Mouse (Mus musculus): ENCODE results near the gene Mif. TPM values are rescaled to one million over a fixed set of nuclear protein-coding genes. Genes with fewer than 3 reads are reported as not detected.
A peak's percentile ranks its signal among the peaks of the same experiment; 100 is the strongest.

The Mif gene
- polyA plus RNA-seq, 1 experiment from 2014 or later = 1,501 TPM

DNA sequence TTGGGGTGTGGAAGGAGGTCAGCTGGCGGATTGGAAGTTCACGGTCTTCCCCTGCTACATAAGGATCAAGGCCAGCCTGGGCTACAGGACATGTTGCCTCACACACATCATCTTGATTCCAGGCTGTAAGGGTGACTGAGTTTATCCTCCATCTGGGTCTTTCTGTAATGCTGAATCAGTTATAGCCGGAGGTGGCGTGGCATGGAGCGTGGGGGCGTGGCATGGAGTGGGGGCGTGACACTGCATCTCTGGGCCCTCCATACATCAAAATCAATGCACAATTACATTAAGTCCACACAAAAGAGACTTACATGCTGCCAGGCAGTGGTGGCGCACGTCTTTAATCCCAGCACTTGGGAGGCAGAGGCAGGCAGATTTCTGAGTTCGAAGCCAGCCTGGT, 20.3 kb upstream of the Mif start:
- DNase-seq (ENCODE audit: low spot score) = no peak
- Histone ChIP-seq H3K9ac (ENCODE audit: low read depth, low read length) (no peak overlapping the region), H3K4me1 (replicated peaks; ENCODE audit: insufficient read depth, low read length) (0 out of 2 replicates have a peak, but pooled peaks cover 4% of the 10 kb centered on the region), H3K4me2 (ENCODE audit: low read length) (no peak overlapping the region), H3K9me3 (replicated peaks; ENCODE audit: low read length) (no peaks in the 10 kb centered on the region), H3K27ac (no peak overlapping the region), H3K36me3 (ENCODE audit: insufficient read depth, low read length) (no peaks in the 10 kb centered on the region), H3K27me3 (ENCODE audit: insufficient read depth, low read length) (no peaks in the 10 kb centered on the region), H3K4me3 (replicated peaks; ENCODE audit: low read depth, low read length) (no peak overlapping the region)
- ATAC-seq (replicated peaks; ENCODE audit: low FRiP score, low read depth) = no peak
- TF ChIP-seq CTCF (IDR thresholded peaks at IDR 0.05; ENCODE audit: low read depth) = no peak
- WGBS = 93% methylated on average over 10 of the region's 10 CpGs

DNA sequence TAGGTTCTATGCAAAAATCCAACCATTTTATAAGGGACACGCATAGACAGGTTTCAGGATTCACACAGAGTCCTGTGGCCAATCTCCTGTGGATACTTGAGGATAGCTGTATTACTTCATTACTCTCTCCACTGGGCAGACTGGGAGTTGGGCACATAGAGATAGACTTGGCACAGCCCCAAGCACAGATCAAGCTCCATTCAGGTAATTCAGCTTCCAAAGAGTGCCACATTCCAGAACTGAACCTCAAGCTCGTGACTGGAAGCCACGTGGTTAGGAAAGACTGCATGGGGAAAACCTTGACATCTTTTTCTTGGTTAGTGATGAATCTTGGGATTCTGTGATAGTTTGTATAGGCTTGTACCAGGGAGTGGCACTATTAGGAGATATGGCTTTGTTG, 18.8 kb upstream of the Mif start:
- no peak overlapping the region for H3K9ac ChIP-seq (ENCODE audit: low read depth, low read length)
- DNase-seq (ENCODE audit: low spot score) = no peak
- WGBS = 87% methylated on average over 3 of the region's 3 CpGs
- H3K4me1 ChIP-seq (replicated peaks; ENCODE audit: insufficient read depth, low read length) = 0 out of 2 replicates have a peak, but pooled peaks cover 4% of the 10 kb centered on the region
- no peak overlapping the region for H3K27ac ChIP-seq
- H3K36me3 ChIP-seq (ENCODE audit: insufficient read depth, low read length) = no peaks in the 10 kb centered on the region
- no peak for TF ChIP-seq CTCF (IDR thresholded peaks at IDR 0.05; ENCODE audit: low read depth)
- H3K27me3 ChIP-seq (ENCODE audit: insufficient read depth, low read length) = no peaks in the 10 kb centered on the region
- no peaks in the 10 kb centered on the region for H3K9me3 ChIP-seq (replicated peaks; ENCODE audit: low read length)
- H3K4me2 ChIP-seq (ENCODE audit: low read length) = no peak overlapping the region
- H3K4me3 ChIP-seq (replicated peaks; ENCODE audit: low read depth, low read length) = no peak overlapping the region
- no peak for ATAC-seq (replicated peaks; ENCODE audit: low FRiP score, low read depth)

DNA sequence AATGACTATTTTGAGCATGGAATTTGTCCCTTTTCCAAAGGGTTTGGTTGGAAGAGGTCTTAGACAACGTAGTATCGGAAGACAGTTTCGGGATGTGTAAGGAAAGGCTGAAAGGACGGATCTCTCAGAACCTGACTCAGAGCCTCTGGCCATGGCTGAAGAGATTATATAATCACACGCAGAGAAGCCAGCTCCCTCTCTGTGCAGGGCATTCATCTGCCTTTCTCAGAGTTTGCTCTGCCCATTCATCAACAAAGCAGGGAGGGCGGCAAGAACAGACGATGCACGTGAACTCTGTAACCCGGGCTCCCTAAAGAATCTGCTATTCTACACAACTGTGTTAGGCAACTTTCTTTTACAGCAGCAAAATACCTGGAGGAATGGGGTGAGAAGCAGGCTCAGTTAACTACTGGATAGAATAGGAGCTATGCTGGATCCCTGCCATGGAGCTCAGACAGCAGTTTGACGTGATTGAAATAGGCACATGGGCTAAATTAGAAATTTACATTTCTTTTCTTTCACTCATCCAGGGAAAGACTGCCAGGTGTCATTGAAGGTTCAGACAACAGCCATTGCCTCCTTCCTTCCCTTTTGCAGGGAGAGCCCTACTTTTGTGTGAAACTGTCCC, 13.6 kb upstream of the Mif start:
- H3K4me3 ChIP-seq (replicated peaks; ENCODE audit: low read depth, low read length) = no peak overlapping the region

DNA sequence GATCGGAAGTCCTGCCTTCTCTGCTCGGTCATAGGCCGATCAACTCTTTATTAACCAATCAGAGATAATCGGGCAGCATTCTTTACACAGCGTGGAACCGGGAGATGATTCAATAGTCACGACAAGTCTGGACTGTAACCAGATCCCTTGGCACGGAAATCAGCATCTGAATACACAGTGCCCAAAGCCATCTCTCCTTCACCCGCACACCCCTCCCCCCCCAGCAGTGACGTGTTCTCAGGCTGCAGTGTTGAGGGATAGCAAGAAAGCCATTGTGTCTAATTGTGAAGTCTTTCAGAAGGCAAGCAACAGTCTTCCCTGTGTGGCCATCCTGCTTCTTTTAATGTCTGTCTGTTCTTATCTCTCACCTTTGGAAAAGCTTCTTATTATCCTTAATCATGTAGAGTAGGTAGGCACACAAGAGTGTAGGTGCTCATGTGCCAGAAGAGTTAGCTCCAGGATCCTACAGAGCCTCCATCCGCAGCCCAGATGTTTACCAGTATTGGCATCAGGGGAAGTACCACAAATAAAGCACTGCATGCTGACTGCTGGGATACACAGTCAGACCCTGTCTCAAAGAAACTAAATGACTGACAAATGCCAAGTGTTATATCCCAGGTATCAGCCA, 13.0 kb upstream of the Mif start:
- peak overlapping the region; percentile 70 for H3K4me2 ChIP-seq (ENCODE audit: low read length)
- 2% methylated on average over 11 of the region's 11 CpGs for WGBS
- H3K9ac ChIP-seq (ENCODE audit: low read depth, low read length) = peak overlapping the region; percentile 35

More for the DNA sequence above, 13.6 kb upstream of the Mif start:
- DNase-seq (ENCODE audit: low spot score) = no peak
- Histone ChIP-seq H3K4me1 (replicated peaks; ENCODE audit: insufficient read depth, low read length) (peaks cover 6% of the 10 kb centered on the region; the same call in 1 of the 2 replicates), H3K27me3 (ENCODE audit: insufficient read depth, low read length) (no peaks in the 10 kb centered on the region), H3K4me2 (ENCODE audit: low read length) (peak overlapping the region; percentile 70), H3K36me3 (ENCODE audit: insufficient read depth, low read length) (no peaks in the 10 kb centered on the region), H3K9me3 (replicated peaks; ENCODE audit: low read length) (no peaks in the 10 kb centered on the region), H3K27ac (no peak overlapping the region), H3K9ac (ENCODE audit: low read depth, low read length) (peak overlapping the region; percentile 35)
- TF ChIP-seq CTCF (IDR thresholded peaks at IDR 0.05; ENCODE audit: low read depth) = no peak
- ATAC-seq (replicated peaks; ENCODE audit: low FRiP score, low read depth) = no peak
- WGBS = 44% methylated on average over 10 of the region's 10 CpGs

DNA sequence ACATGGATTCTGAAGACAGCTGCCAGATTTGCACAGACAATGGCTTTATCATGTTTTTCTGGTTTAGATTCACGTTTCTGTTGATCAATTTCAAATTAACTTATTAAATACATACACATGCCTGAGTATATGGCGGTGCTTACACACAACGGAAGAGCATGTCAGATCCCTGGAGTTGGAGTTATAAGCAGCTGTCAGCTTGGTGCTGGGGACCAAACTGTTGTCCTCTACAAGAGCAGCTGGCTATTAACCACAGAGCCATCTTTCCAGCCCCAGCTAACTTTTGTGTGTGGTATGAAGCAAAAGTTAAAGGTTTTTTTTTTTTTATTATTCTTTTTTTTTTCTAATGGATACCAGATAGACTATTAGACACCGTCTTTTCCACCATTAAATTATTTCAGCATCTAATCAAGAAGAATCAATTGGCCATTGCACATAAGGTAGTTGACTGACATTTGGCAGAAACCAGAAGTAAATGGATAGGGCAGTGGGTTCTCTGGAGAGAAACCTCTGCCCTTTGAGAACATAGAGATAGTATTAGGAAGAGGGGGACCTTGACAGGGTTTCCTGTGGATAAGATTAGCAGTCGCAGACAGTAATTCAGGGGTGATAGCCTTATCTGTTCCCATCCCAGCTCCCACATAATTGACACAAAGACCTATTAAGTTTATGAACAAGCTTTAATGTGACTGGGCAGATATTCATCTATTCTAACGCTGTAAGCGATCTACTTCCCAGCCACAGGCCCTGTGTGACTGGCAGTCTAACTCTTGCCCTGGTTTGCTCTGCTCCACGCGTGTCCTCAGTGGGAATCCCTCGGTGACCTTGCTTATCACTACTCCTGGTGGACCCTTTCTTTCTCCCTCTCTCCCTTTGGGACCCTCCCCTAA, 12.2 kb upstream of the Mif start:
- no peaks in the 10 kb centered on the region for H3K27me3 ChIP-seq (ENCODE audit: insufficient read depth, low read length)
- H3K27ac ChIP-seq = no peak overlapping the region
- peaks cover 6% of the 10 kb centered on the region; the same call in 1 of the 2 replicates for H3K4me1 ChIP-seq (replicated peaks; ENCODE audit: insufficient read depth, low read length)
- no peaks in the 10 kb centered on the region for H3K36me3 ChIP-seq (ENCODE audit: insufficient read depth, low read length)
- no peak for DNase-seq (ENCODE audit: low spot score)
- H3K9ac ChIP-seq (ENCODE audit: low read depth, low read length) = peak overlapping the region; percentile 35; the same call in 1 of the 2 replicates
- peak overlapping the region; percentile 70 for H3K4me2 ChIP-seq (ENCODE audit: low read length)
- no peaks in the 10 kb centered on the region for H3K9me3 ChIP-seq (replicated peaks; ENCODE audit: low read length)
- ATAC-seq (replicated peaks; ENCODE audit: low FRiP score, low read depth) = 0 out of 2 replicates have a peak, but pooled peaks have one; percentile 11
- no peak for TF ChIP-seq CTCF (IDR thresholded peaks at IDR 0.05; ENCODE audit: low read depth)
- 36% methylated on average over 10 of the region's 10 CpGs for WGBS
- peak overlapping the region; percentile 23 for H3K4me3 ChIP-seq (replicated peaks; ENCODE audit: low read depth, low read length)

More for the DNA sequence above, 13.0 kb upstream of the Mif start:
- peaks cover 6% of the 10 kb centered on the region; the same call in 1 of the 2 replicates for H3K4me1 ChIP-seq (replicated peaks; ENCODE audit: insufficient read depth, low read length)
- no peaks in the 10 kb centered on the region for H3K36me3 ChIP-seq (ENCODE audit: insufficient read depth, low read length)
- peak; percentile 99 for DNase-seq (ENCODE audit: low spot score)
- no peaks in the 10 kb centered on the region for H3K9me3 ChIP-seq (replicated peaks; ENCODE audit: low read length)
- peak; percentile 94 for ATAC-seq (replicated peaks; ENCODE audit: low FRiP score, low read depth)
- H3K27me3 ChIP-seq (ENCODE audit: insufficient read depth, low read length) = no peaks in the 10 kb centered on the region
- no peak overlapping the region for H3K27ac ChIP-seq
- H3K4me3 ChIP-seq (replicated peaks; ENCODE audit: low read depth, low read length) = peak overlapping the region; percentile 23
- TF ChIP-seq CTCF (IDR thresholded peaks at IDR 0.05; ENCODE audit: low read depth) = no peak

DNA sequence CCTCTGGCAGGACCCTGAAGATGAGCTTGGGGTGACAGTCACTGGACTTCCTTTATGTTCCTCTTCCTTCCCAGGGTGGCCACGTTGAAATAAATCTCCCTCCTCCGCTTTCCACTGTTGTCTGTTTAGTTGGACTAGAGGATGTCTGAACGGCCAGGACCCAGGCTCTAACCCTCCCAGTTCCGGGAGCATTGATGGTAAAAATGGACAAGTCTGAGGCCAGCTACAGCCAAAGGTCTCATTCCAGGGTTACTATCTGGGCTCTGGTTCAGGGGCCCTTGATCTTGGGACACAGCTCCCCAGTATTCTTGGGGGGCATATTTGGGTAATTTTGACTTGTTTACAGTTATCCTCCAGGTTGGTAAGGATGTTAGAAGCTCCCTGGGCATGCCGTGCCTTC, 1.5 kb upstream of the Mif start:
- Histone ChIP-seq H3K4me1 (replicated peaks; ENCODE audit: insufficient read depth, low read length) (peaks cover 11% of the 10 kb centered on the region; the same call in 1 of the 2 replicates), H3K9me3 (replicated peaks; ENCODE audit: low read length) (no peaks in the 10 kb centered on the region), H3K4me2 (ENCODE audit: low read length) (no peak overlapping the region), H3K27me3 (ENCODE audit: insufficient read depth, low read length) (no peaks in the 10 kb centered on the region), H3K36me3 (ENCODE audit: insufficient read depth, low read length) (peaks cover 5% of the 10 kb centered on the region; the same call in 1 of the 2 replicates), H3K4me3 (replicated peaks; ENCODE audit: low read depth, low read length) (no peak overlapping the region), H3K27ac (no peak overlapping the region), H3K9ac (ENCODE audit: low read depth, low read length) (no peak overlapping the region)
- DNase-seq (ENCODE audit: low spot score) = no peak
- WGBS = 87% methylated on average over 5 of the region's 5 CpGs
- TF ChIP-seq CTCF (IDR thresholded peaks at IDR 0.05; ENCODE audit: low read depth) = no peak
- ATAC-seq (replicated peaks; ENCODE audit: low FRiP score, low read depth) = no peak
